Mouse (Mus musculus) G1E-ER4 (cell line): ENCODE results near the gene Nrxn3. TPM values are rescaled to one million over a fixed set of nuclear protein-coding genes. Genes with fewer than 3 reads are reported as not detected.

Experiments
- GATA1 ChIP-seq: IDR thresholded peaks from one replicate; pipeline ENCODE4 v1.8.0; 2012; ENCODE audit warnings: low read length, inconsistent platforms
- polyA plus RNA-seq: library from polyadenylated mRNA; stranded (reverse); fragments of >175 nt; gene quantifications from 2 replicates; pipeline ENCODE4 v1.2.3, GENCODE M21; 2012

Nrxn3 gene
- polyA plus RNA-seq, 1 experiment, result not detected

GRCm38 (mm10) chr12:90041038-90041437 is 1318.4 kb downstream of the Nrxn3 start:
- no peak for TF ChIP-seq GATA1

DNA sequence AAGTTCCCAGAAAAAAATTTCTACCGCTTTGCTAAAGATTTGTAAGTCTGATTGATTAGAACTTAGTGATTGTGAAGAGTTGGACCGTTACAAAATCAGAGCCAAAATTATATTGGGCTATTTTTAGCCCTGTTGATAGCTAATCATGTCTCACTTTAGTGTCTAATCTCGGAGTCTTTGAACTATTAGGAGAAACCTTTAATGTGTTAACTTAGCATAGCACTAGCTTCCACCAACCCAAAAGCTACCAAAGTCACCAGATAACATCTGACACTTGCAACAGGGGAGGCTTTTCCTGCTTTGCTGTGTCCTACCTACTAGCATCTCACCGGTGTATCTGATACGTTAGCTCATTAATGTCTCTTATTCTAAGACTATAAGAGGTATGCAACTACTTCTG is 1333.6 kb downstream of the Nrxn3 start:
- no peak for TF ChIP-seq GATA1

DNA sequence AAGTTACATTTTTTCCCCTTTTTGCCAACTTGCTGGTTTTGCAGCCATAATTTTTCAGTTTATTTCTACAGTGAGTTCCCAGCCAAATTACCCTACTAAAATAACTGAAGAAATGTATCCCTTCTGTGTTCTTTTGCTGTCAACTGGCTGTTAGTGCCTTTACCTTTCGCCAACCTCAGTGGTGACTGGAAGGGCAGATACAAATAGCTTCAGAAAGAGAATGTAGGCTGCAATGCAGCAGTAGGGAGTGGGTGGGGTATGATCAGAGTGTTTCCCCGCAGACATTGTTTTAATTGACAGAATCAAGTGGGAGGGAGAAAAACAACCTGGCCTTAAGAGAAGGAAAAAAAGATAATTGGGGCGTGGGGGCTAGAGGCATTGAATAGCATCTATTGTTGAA is 1337.1 kb downstream of the Nrxn3 start:
- TF ChIP-seq GATA1, result no peak

- TF ChIP-seq GATA1, result no peak
These were observed 1338.6 kb downstream of the Nrxn3 start for GRCm38 (mm10) chr12:90061312-90061711.

DNA sequence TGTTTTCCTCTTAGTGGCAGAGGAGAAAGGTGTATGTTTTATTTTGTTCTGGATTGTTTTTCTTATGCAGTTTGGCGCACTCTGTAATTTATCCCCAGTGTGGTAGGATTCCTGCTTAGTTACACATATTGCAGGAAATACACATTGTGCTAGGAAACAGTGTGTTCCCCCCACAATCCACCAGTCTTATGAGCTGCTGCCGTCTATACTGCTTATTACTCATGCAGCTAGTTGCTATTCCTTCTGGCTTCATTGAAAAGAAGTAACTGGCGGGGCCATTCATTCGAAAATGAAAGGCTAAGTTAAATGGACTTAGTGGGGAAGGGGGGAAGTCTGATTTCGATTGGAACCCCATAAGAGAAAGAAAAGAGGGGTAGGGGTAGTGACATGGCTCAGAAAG is 1339.5 kb downstream of the Nrxn3 start:
- no peak for TF ChIP-seq GATA1

DNA sequence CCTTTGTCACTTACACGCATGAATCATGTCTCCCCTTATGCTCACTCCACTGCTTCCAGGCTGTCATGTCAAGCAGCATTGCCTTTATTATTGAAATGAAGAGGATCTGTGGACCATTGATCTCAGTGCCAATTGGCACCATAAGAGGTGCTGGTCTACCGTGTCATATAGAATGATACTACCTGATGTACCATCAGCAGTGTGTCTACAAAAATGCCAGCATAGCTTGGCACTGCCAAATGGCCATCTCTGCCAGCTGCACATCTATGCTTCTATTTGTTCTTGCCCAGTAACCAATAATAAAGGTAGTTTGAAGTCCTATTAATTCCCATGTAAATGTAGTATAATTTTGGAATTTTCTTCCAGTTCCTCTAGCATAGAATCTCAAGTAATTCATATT is 1340.8 kb downstream of the Nrxn3 start:
- no peak for TF ChIP-seq GATA1

DNA sequence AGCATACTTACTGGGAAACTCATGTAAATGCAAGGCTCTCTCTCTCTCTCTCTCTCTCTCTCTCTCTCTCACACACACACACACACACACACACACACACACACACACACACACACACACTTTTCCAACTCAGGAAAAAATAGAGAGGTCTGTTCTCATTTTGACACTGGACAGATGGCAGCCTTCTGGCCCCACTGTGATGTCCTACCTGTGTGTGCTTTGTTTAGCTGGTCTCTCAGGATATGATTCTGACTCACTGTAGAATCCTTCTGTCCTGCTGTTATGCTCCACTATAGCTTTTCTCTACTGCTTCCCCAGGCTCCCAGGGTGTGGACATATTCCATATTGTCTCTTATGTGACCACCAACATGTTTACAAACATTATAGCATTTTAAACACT is 1363.2 kb downstream of the Nrxn3 start:
- TF ChIP-seq GATA1, result no peak

- no peak for TF ChIP-seq GATA1
These were observed 1373.1 kb downstream of the Nrxn3 start for GRCm38 (mm10) chr12:90095754-90096153.

- no peak for TF ChIP-seq GATA1
These were observed 1390.7 kb downstream of the Nrxn3 start for GRCm38 (mm10) chr12:90113351-90113791.

- no peak for TF ChIP-seq GATA1
These were observed 1409.5 kb downstream of the Nrxn3 start for GRCm38 (mm10) chr12:90131927-90132869.

- TF ChIP-seq GATA1, result no peak
These were observed 1419.3 kb downstream of the Nrxn3 start for GRCm38 (mm10) chr12:90142011-90142410.

DNA sequence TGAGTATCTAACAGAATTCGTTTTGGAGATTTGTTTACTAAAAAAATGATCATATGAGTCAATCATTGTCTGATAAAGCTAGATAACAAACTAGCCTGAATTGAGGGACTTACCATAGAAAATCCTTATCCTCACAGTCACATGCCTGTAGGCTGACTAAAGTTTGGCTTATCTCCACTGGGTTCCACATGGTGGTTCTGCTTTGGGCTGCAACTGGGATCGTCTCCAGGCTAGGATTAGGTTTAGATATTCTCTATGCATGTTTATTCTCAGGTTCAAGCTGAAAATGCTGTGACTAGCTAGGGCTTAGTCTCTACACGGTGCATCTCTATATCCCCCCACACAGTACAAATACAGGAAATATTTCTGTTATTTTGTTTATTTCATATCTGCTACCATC is 1421.6 kb downstream of the Nrxn3 start:
- no peak for TF ChIP-seq GATA1

- TF ChIP-seq GATA1, result no peak
These were observed 1435.6 kb downstream of the Nrxn3 start for GRCm38 (mm10) chr12:90158131-90158772.

- no peak for TF ChIP-seq GATA1
These were observed 1437.2 kb downstream of the Nrxn3 start for GRCm38 (mm10) chr12:90159911-90160310.

- no peak for TF ChIP-seq GATA1
These were observed 1443.4 kb downstream of the Nrxn3 start for GRCm38 (mm10) chr12:90166118-90166517.

DNA sequence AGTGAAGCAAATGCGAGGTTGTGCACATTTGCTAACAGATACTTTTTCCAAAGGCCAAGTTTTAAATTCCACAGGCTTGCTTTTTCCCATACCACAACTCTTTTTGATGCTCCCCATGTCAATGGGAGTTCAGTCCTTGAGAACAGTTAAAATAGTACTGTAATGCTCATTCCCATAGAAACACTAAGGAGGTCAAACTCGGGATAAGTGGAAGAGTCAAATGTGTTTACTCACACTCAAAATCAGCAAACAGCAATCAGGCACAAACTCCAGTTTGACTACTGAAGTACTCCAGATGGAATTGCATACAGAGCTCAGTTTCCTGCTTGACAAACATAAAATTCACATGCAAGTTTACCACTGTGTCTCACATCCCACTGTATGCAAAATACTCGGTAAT is 1458.9 kb downstream of the Nrxn3 start:
- no peak for TF ChIP-seq GATA1

DNA sequence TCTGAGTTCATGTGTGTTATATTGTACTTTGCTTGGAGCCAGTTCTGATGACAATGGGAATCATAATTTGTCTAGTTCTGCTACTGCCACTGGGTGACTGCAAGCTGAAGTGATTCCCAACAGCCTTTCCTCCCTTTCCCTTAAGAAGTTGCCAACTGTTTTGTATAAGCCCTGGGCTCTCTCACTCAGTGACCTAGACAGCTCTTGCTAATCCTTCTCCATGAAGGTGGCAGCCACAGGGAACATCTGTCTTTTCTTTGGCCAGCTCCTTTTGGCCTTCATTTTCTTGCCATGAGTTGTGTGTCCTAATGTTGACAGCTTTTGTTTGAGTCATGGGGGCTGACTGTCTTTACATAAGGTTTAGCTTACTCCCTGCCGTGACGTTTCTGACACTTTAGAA is 1460.3 kb downstream of the Nrxn3 start:
- TF ChIP-seq GATA1, result no peak
